Mouse (Mus musculus) adipocyte (in vitro differentiated cells): ENCODE measurements at regions not wholly inside any gene's neighbourhood (a gene's known extent, or its start where the extent isn't known, plus 50 kb on each side); places are given as distances from the start of the nearest gene placed in this dataset.

Experiments used
- DNase-seq: peaks from one replicate; pipeline ENCODE4 v3.0.0-alpha.2; 2016; ENCODE audit warnings: low spot score

DNA sequence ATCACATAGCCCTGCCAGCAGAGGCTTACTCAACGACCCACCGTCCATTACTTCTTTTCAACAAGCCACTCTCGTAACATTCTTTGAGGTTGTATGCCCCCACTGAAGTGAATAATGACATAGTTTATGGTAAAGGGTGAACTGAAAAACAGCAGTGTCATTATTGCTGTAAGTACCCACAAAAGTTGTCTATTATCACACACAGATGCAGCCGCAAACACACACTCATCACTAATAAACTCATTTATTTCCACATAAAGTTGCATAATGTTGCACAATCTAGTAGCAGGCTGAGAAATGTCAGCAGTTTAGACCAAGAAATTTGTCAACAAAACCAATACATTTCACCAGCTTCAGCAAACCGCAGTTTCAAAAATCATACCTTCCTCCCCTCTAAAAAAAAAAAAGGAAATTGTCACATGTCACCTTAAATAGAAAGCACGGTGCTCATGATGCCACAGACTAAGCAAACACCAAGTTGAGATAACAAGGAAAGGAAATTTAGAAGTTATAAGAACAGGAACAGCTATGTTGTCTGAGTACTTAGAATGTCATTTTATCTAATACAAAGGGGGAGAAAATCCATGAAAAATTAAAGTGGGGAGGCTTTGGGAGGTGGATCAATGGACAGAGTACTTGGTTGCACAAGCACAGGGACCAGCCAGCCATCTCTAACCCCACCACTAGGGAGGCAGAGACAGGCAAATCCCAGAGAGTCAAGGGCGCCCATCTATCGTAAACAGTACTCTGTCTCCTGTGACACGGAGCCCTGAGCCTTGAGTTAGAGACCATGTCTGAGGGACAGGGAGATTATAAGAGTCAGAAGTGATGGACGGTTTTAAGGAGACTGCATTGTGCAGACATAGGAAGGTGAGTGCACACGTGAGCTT is 195.9 kb downstream of the Hlx start:
- peak; percentile 62 for DNase-seq

DNA sequence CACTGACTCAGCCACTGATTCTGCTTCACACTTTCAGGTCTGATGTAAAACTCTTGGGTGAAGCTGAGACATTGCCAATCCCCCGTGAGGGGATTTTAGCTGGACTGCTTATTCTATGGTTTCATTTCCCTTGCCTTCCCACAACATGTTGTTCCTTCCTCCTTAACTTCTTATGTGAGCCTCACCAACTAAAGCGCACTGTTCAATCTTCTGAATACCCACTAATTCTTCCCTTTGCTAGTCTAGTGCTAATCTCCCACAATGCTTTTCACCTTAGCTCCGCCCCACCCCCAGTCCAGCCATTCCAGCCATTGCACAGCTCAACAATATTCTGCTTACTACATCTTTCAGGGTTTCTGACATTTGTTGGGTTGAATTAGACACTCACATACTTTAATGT is 196.7 kb downstream of the Hlx start:
- DNase-seq: no peak

GRCm38 (mm10) chr1:184534511-184534910 is 197.9 kb downstream of the Hlx start:
- DNase-seq: no peak

- DNase-seq: no peak
Observed at GRCm38 (mm10) chr1:184533870-184534269, 198.5 kb downstream of the Hlx start.

DNA sequence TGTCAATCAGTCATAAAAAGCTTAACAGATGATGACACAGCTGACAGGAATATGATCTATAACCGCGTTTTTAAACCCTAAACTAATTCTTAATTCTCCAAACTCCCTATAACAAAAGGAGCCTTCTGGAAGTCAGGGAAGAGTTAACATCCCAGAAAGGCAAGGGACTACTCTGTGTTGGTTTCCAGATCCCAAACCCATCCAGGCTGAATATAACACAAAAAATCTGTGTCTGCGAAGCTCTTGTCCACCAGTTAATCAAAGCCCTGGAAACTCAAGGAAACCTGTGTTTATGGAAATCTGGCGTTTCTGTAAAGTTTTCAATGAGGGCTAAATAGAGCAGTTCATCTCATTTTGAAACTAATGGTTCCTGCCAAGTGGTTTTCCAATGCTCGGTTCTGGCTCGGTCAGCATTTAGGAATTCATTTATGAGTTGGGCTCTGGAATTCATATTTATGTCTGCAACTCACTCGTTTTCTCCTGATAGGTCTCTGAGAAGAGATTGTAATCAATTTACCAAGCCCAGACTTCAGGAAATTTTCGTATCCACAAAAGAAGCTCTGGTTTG is 199.8 kb downstream of the Hlx start:
- peak; percentile 33 for DNase-seq

DNA sequence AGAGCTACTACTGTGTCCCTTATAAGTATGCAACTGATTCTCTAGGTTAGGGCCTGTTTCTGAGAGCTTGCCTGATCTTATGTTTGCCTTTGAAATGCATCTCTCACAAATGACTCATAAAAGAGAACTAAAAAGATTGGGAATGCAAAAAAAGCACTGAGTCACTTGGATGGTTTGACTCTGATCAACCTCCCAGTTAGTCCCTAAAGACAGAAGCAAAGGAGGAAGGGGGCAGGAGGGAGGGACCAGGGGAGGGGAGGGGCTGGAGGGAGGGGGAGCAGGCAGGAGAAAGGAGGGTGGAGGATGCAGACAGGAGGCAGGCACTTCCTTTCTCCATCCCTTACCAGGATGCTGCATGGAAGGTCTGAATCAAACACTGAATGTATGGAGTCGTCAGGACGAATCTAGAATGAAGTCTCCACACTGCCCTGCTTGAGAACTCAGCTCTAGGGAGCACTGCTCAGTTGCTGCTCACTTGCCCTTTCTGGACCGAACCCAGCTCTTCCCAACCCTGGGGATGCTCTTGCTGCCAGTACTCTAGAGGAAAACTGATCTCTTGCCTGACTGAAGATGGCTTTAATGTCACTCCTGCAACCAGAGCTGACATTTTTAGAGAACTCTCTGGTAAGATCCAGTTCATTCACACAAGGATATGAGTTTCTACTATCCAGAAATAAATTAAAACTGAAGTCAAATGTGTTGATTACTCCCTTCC is 201.7 kb downstream of the Hlx start:
- DNase-seq: no peak

DNA sequence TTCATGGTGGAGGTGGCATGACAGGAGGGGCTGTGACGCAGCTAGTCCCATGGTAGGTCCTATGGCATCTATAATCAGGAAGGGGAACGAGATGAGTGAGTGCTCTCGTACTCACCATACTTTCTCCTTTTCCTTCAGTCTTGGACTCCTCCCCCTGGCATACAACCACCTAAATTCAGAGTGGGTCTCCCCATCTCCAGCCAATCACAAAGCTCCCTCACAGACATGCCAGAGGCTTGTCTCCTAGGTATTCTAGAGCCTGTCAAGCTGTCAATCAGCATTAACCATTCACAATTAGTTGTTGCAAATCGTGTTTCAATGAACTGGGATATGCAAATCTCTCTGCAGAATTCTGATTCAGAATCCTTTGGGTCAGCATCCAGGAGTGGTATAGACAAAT is 206.7 kb downstream of the Hlx start:
- DNase-seq: no peak

GRCm38 (mm10) chr1:184519551-184519950 is 212.9 kb downstream of the Hlx start:
- peak; percentile 91 for DNase-seq

DNA sequence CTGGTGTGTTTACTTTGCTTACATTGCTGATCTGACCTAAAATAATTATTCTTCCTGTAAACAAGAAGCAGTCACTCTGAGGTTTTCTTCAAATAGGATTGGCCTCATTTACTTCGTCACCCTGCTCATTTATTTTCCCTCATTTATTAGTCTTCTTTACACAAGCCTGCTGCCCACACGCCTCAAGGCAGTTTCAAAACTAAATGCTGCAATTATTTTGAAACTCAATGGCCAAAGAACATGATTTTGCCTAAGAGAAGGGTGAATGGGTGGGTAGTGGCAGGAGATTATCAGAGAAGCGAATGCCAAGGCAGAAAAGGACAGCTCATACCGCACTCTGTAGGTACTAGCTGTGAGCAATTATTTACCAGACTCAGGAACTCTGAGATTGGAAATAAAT is 227.8 kb downstream of the Hlx start:
- DNase-seq: no peak

DNA sequence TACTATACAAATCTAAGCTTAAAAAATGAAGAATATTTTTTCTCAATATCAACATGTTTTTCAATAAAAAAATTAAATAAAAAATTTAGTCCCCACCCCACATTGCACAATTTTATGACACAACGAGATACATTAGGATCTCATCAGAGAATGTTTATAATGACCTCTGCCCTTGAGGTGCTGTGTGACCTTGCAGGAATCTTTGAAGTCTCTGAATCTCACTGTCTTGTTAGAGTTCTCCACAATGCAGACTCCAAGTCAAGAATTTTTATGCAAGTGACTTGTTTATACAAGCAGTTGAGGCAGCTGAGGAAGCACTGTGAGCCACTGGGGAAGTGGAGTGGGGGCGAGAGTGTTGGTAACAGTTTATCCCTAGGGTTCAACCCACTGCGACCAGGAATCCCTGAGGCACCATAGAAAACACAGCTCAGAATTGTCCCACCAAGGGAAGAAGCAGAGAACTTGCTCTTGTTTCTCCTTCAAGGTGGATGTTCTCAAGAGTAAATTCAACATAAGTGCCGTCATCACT is 228.5 kb downstream of the Hlx start:
- no peak for DNase-seq

DNA sequence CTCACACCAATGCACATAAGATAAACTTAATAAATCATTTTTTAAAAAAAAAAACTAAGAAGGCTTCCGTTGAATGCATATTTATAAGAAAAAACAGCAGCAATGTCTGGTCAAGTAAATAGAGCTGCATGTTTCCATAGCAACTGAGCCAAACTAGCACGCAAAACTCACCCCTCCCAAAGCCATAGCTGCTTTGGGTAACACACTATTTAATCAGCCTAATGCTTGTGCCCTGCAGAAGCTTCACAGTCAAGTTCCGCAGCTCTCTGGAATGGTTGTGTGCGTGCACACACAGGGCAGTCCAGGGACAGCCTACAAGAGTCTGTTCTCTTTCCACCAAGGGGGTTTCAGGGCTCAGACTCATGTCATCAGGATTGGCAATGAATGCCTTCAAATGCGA is 231.7 kb downstream of the Hlx start:
- DNase-seq: no peak

DNA sequence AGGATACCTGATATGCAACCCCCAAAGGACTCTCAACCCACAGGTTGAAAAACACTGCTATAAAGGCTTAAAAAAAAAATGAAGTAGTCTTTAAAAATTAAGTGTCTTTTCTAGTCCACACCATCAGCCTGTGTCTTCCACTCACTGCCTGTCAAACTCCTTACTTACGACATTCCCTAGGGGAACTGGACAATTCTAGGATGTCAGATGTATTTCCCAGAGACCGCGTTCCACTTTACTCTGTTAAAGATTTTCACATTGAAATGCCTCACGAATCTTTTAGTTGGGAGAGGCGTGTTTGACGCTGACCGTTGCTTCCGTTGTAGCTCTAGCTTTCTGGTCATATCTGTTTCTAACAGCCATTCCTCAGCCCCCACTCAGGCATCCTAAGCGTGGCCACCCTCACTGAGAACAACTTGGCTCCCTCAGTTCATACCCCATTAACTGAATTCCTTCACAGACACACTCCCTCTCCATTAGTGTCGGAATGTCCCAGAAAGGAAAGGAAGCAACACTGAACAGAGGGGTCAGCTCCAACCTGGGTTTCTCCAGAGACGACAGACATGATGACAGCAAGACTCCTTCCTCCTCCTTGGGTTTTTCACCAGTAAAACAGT is 233.4 kb downstream of the Hlx start:
- no peak for DNase-seq

- DNase-seq: no peak
Observed at GRCm38 (mm10) chr1:184497007-184497406, 235.4 kb downstream of the Hlx start.

DNA sequence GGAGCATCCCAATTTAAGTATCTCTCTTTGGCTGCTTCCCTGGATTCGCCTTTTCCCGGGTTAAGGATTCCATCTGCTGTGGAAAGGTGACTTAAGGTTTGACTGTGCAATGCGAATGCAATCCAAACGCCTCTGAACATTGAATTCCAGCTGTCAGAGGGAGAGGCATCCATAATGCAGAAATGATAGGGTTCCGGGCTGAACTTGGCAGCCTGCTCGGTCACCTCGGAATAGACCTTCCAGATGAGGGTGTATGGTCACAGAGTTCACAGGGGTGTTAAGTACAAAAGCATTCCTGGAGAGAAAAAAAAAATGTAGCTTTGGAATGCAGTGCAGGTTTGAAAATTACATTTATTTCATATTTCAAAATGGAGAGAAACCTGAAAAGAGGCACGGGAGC is 238.6 kb downstream of the Hlx start:
- DNase-seq: no peak

- no peak for DNase-seq
Observed at GRCm38 (mm10) chr1:184492115-184492514, 240.3 kb downstream of the Hlx start.

- DNase-seq: no peak
Observed at GRCm38 (mm10) chr1:184491252-184491651, 241.2 kb downstream of the Hlx start.

- DNase-seq: no peak
Observed at GRCm38 (mm10) chr1:184487409-184487808, 245.0 kb downstream of the Hlx start.

DNA sequence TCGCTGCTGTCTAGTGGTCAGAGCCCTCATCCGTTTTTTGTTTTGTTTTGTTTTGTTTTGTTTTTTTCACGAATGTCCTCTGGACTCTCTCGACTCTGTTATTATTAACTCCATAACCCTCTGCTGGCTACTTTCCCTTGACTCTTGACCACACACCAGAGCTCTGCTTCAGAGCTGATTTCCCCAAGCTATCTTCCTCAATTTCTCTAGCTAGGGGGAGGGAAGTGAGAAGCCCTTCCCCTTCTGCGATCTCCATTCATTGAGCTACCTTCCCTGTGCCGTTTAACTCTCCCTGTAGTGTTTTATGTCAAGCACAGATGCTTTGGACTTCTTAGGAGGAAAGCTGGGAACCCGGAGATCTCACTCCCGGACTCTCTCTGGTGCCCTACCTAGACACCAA is 247.6 kb downstream of the Hlx start:
- no peak for DNase-seq

- no peak for DNase-seq
Observed at GRCm38 (mm10) chr1:184483371-184483770, 249.0 kb downstream of the Hlx start.

DNA sequence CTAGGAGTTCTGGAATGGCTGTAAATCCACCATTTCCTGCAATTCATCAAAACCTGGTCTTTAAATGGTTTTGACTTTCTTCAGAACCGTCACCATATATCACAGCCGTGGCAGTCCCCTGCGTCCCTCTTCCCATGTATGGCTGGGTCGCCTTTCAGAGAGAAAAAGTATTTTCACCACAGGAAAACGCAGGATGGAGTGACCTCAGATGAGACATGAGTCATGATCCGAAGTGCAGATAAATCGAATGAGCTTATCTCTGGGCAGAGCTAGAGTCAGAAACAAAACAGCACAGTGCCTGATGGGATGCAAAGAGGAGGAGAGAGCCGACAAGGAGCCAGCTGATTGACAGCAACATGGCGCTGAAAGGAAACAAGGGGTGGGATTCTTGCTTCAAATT is 250.4 kb downstream of the Hlx start:
- DNase-seq: no peak

DNA sequence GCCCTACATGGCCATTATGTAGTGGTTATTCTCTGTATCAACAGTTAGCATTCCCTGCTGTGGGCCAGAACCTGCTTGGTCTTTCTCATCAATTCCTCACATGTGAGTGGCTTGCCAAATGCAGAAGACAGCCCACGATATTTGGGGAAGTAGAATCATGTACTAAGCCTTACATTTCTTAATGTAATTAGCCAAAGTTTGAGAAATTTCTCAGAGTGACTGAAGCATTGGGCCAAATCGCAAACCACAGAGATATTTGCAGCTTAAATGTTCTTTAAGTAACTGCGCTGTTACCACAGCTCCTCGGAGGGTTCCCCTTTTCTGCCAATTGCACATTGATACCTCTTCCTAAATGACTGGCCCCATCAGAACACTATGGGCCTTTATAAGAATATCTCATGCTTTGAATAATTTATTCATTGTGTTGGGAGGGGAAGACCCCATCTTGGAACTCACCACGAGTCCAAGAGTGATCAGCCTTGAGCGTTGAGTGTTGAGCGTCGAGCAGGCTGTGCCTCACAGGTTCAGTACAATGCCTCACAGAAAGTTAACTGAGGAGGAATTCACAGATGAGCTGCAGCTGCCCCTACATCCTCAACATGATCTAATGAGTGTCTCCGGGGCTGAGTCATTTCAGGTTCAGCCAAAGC is 251.7 kb downstream of the Hlx start:
- DNase-seq: no peak

DNA sequence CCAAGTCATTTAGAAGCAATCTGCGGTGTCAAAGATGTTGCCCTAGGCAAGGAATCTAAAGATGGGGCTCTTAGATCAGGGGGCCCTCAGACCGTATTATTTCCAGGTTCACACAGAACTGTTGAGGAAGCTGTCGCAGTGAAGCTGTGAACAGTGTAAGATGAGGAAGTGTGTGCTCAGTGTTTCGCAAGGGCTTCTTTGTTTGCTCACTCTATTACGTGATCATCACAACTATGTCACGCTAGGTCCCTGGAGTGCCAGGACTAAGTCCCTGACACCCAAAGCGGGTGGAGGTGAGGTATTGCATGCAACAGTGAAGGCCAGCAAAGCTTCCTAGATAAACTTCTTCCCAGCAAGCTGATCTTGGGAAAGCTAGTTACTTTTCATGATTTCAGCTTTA is 254.4 kb downstream of the Hlx start:
- DNase-seq: no peak
